Mouse (Mus musculus) heart, postnatal 0 days (tissue): ENCODE measurements around the gene Foxi3.

Experiments
- CTCF ChIP-seq: IDR thresholded peaks from 2 replicates; pipeline ENCODE4 v1.5.1; 2016; ENCODE audit warnings: antibody characterized with exemption, control low read depth, low read depth
- EP300 ChIP-seq: IDR thresholded peaks from 2 replicates; pipeline ENCODE4 v1.6.1; 2016; ENCODE audit warnings: antibody characterized with exemption, low read depth

DNA sequence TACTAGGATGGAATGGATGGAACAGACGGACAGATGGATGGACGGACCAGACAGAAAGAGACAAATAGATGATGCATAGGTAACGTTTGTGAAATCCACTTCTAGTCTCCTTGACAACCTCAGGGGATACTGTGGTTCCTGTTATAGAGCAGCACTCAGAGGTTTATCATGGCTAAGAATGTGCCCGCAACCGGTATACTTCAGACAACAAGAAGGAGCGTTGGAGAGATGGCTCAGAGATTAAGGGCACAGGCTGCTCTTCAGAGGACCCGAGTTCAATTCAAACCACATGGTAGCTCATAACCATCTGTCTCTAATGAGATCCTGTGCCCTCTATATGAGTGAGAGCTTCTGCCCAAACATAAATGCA lies 44.0 kb upstream of the Foxi3 start:
- TF ChIP-seq CTCF (no peak), EP300 (no peak)
